ENCODE assay signal across 17 mouse cellular contexts in the genomic region with DNA sequence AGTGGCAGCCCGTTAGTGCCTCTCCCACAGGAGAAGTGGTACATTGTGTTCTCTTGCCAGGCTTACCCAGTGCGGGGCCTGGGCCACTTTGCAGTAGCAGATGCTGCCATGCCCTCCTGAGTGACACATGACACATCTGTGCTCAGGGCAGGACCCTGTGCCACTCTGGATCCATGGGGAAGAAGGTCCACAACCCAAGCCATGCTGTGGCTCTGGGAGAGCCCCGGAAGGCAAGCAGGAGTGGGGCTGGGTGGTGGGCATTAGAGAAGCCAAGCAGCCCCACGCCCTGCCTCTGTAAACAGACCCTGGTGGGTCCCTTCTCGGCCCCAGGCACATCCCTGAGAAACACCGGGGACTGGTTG. TPM values are rescaled to one million over a fixed set of nuclear protein-coding genes. Genes with fewer than 3 reads are reported as not detected.
DNase-seq lines count a peak whose midpoint lies in the region; ATAC-seq and TF ChIP-seq lines count a peak whose summit lies in the region.
"Had no signal": no experiment of that assay in that cellular context is flagged by ENCODE, and none has a peak within 500 bp of the region (broad histone marks: within the 10 kb centered on the region; RNA-seq: fewer than 3 reads in every experiment).

No protein-coding gene starts in this region.

- H3K4me1 ChIP-seq in midbrain, embryonic 14.5 days (ENCODE audit: control insufficient read depth, insufficient read depth, low read length): peaks cover 23% of the 10 kb centered on the region
- peaks cover 41% of the 10 kb centered on the region for H3K4me1 ChIP-seq in midbrain, embryonic 10.5 days
- peaks cover 31% of the 10 kb centered on the region for H3K4me1 ChIP-seq in hindbrain, postnatal 0 days (ENCODE audit: insufficient read depth, low read length)
- peaks cover 20% of the 10 kb centered on the region for H3K4me1 ChIP-seq in liver, postnatal 0 days (ENCODE audit: insufficient read depth)

- peak; percentile 22 for DNase-seq in gastrocnemius, adult 2 months
- no peak for DNase-seq in gastrocnemius, postnatal 36 days
- no peak for DNase-seq in midbrain, embryonic 14.5 days
- no peak for DNase-seq in midbrain, embryonic 10.5 days (ENCODE audit: low spot score)
- peak; percentile 47 to 48 for DNase-seq in cerebellum, postnatal 14 days
- no peak for DNase-seq in hindbrain, postnatal 0 days (ENCODE audit: low spot score)
- DNase-seq in liver, postnatal 0 days: no peak
- no peak for DNase-seq in kidney, adult 9 months
- DNase-seq: lung, postnatal 4 days had no signal

- no peak overlapping the region for H3K4me2 ChIP-seq in midbrain, embryonic 14.5 days (ENCODE audit: low read length)
- no peak overlapping the region for H3K4me2 ChIP-seq in hindbrain, postnatal 0 days (ENCODE audit: low read depth, low read length)
- H3K4me2 ChIP-seq in liver, postnatal 0 days (ENCODE audit: low read depth, low read length): no peak overlapping the region
- H3K4me2 ChIP-seq: embryonic facial prominence, embryonic 15.5 days; heart, embryonic 15.5 days had no signal

- no peak for ATAC-seq in midbrain, embryonic 14.5 days (ENCODE audit: low FRiP score, low TSS enrichment)
- ATAC-seq in hindbrain, postnatal 0 days: no peak
- ATAC-seq in liver, postnatal 0 days: no peak
- ATAC-seq: intestine, embryonic 15.5 days; Patski had no signal

- intact Hi-C loops in gastrocnemius, adult 2 months (cut with DNase I): no loop called here
- intact Hi-C loops in gastrocnemius, postnatal 36 days (cut with DNase I): no loop called here

- peaks cover 51% of the 10 kb centered on the region for H3K36me3 ChIP-seq in midbrain, embryonic 14.5 days (ENCODE audit: control insufficient read depth, insufficient read depth, low read length)
- peaks cover 53% of the 10 kb centered on the region for H3K36me3 ChIP-seq in midbrain, embryonic 10.5 days
- H3K36me3 ChIP-seq in hindbrain, postnatal 0 days (ENCODE audit: insufficient read depth, low read length): peaks cover 12% of the 10 kb centered on the region; the same call in 1 of the 2 replicates
- H3K36me3 ChIP-seq in liver, postnatal 0 days (replicated peaks; ENCODE audit: insufficient read depth, low read length): peaks cover 30% of the 10 kb centered on the region

- no peaks in the 10 kb centered on the region for H3K9me3 ChIP-seq in midbrain, embryonic 14.5 days (ENCODE audit: control insufficient read depth, low read length)
- H3K9me3 ChIP-seq in midbrain, embryonic 10.5 days (replicated peaks): no peaks in the 10 kb centered on the region
- H3K9me3 ChIP-seq in hindbrain, postnatal 0 days (ENCODE audit: low read length): no peaks in the 10 kb centered on the region
- no peaks in the 10 kb centered on the region for H3K9me3 ChIP-seq in liver, postnatal 0 days (ENCODE audit: low read length)
- H3K9me3 ChIP-seq: embryonic facial prominence, embryonic 15.5 days; heart, embryonic 15.5 days; intestine, embryonic 15.5 days had no signal

- no peak for TF ChIP-seq CTCF in gastrocnemius, adult 2 months (IDR thresholded peaks at IDR 0.05)
- no peak for TF ChIP-seq CTCF in hindbrain, postnatal 0 days (IDR thresholded peaks at IDR 0.05; ENCODE audit: low read depth)
- no peak for TF ChIP-seq CTCF in liver, postnatal 0 days (IDR thresholded peaks at IDR 0.05; ENCODE audit: low read depth)

- H3K4me3 ChIP-seq in gastrocnemius, adult 2 months: no peak overlapping the region
- no peak overlapping the region for H3K4me3 ChIP-seq in midbrain, embryonic 14.5 days (replicated peaks; ENCODE audit: low read depth, low read length)
- no peak overlapping the region for H3K4me3 ChIP-seq in midbrain, embryonic 10.5 days
- no peak overlapping the region for H3K4me3 ChIP-seq in hindbrain, postnatal 0 days (ENCODE audit: low read length)
- no peak overlapping the region for H3K4me3 ChIP-seq in liver, postnatal 0 days (ENCODE audit: low read depth, low read length)
- H3K4me3 ChIP-seq: embryonic facial prominence, embryonic 15.5 days; heart, embryonic 15.5 days; intestine, embryonic 15.5 days had no signal

- TF ChIP-seq EP300 in liver, postnatal 0 days (IDR thresholded peaks at IDR 0.05; ENCODE audit: low read depth): no peak

- H3K27ac ChIP-seq in gastrocnemius, adult 2 months: no peak overlapping the region
- H3K27ac ChIP-seq in midbrain, embryonic 14.5 days (replicated peaks; ENCODE audit: low read depth, low read length): 0 out of 2 replicates have a peak overlapping the region, but pooled peaks have one; percentile 13
- no peak overlapping the region for H3K27ac ChIP-seq in midbrain, embryonic 10.5 days (replicated peaks)
- H3K27ac ChIP-seq in hindbrain, postnatal 0 days: peak overlapping the region; percentile 81
- H3K27ac ChIP-seq in liver, postnatal 0 days (ENCODE audit: low read depth): no peak overlapping the region
- H3K27ac ChIP-seq: embryonic facial prominence, embryonic 15.5 days; heart, embryonic 15.5 days; intestine, embryonic 15.5 days; liver, embryonic 14.5 days had no signal

- peaks cover 29% of the 10 kb centered on the region for H3K27me3 ChIP-seq in midbrain, embryonic 14.5 days (ENCODE audit: control insufficient read depth, insufficient read depth, low read length)
- H3K27me3 ChIP-seq in midbrain, embryonic 10.5 days (ENCODE audit: low read depth, poor library complexity, severe bottlenecking): peaks cover 34% of the 10 kb centered on the region
- peaks cover 20% of the 10 kb centered on the region for H3K27me3 ChIP-seq in hindbrain, postnatal 0 days (ENCODE audit: insufficient read depth, low read length)
- peaks cover 30% of the 10 kb centered on the region for H3K27me3 ChIP-seq in liver, postnatal 0 days (ENCODE audit: insufficient read depth, low read length)
- H3K27me3 ChIP-seq: CH12.LX, Patski had no signal

- H3K9ac ChIP-seq in midbrain, embryonic 14.5 days (replicated peaks; ENCODE audit: low read length): no peak overlapping the region
- 0 out of 2 replicates have a peak overlapping the region, but pooled peaks have one; percentile 24 for H3K9ac ChIP-seq in hindbrain, postnatal 0 days (replicated peaks; ENCODE audit: low read length)
- no peak overlapping the region for H3K9ac ChIP-seq in liver, postnatal 0 days (replicated peaks)
- H3K9ac ChIP-seq: embryonic facial prominence, embryonic 15.5 days; forebrain, postnatal 0 days; heart, embryonic 15.5 days; intestine, embryonic 15.5 days; liver, embryonic 14.5 days had no signal

- 76% methylated on average over 6 of the region's 6 CpGs for WGBS in midbrain, embryonic 14.5 days
- WGBS in midbrain, embryonic 10.5 days: 90% methylated on average over 6 of the region's 6 CpGs
- 59% methylated on average over 6 of the region's 6 CpGs for WGBS in hindbrain, postnatal 0 days
- WGBS in liver, postnatal 0 days (ENCODE audit: insufficient replicate concordance): 72% methylated on average over 6 of the region's 6 CpGs

RNA-seq across cellular contexts. Expression of gene Ajm1, which starts 1.5 kb away (rescaled TPM):
- total RNA-seq in gastrocnemius, adult 2 months (2021): not detected
- total RNA-seq in gastrocnemius, postnatal 36 days (2021): not detected
- polyA plus RNA-seq in midbrain, embryonic 14.5 days (2014; fragmentation: Nextera tagmentation; extraction: Ambion mirVana): 8.8 and 9.2 TPM in 2 replicates
- 0.05 and 0.27 TPM in 2 replicates for polyA plus RNA-seq in midbrain, embryonic 10.5 days (2016; fragmentation: Nextera tagmentation; extraction: Ambion mirVana)
- total RNA-seq in hindbrain, postnatal 0 days (2014; rRNA removed): 22.4 and 29.1 TPM in 2 replicates
- polyA plus RNA-seq in hindbrain, postnatal 0 days (2015; fragmentation: Nextera tagmentation; extraction: Ambion mirVana): 18.8 and 19.8 TPM in 2 replicates
- 0.02 TPM in 1 of 2 replicates, not detected in the other for polyA plus RNA-seq in liver, postnatal 0 days (2015; fragmentation: Nextera tagmentation; extraction: Ambion mirVana)
- total RNA-seq: monocyte, adult 5-6 weeks had no signal

RNA-seq across cellular contexts. Expression of gene Phpt1, which starts 8.1 kb away (rescaled TPM):
- total RNA-seq in gastrocnemius, adult 2 months (2021): 10 to 100 TPM; 52.7 to 64.7 TPM
- total RNA-seq in gastrocnemius, postnatal 36 days (2021): 10 to 100 TPM; 50.2 to 53.9 TPM
- polyA plus RNA-seq in midbrain, embryonic 14.5 days (2014; fragmentation: Nextera tagmentation; extraction: Ambion mirVana): 167 and 206 TPM in 2 replicates
- 159 and 187 TPM in 2 replicates for polyA plus RNA-seq in midbrain, embryonic 10.5 days (2016; fragmentation: Nextera tagmentation; extraction: Ambion mirVana)
- 35.4 and 48.2 TPM in 2 replicates for total RNA-seq in hindbrain, postnatal 0 days (2014; rRNA removed)
- 232 and 242 TPM in 2 replicates for polyA plus RNA-seq in hindbrain, postnatal 0 days (2015; fragmentation: Nextera tagmentation; extraction: Ambion mirVana)
- polyA plus RNA-seq in liver, postnatal 0 days (2015; fragmentation: Nextera tagmentation; extraction: Ambion mirVana): 44.7 and 46.1 TPM in 2 replicates

RNA-seq across cellular contexts. Expression of gene Mamdc4, which starts 8.5 kb away (rescaled TPM):
- total RNA-seq in gastrocnemius, adult 2 months (2021): 1 to 10 TPM; 1.6 to 4.0 TPM
- total RNA-seq in gastrocnemius, postnatal 36 days (2021): 1 to 10 TPM in 1 of 2 experiments, under 1 TPM in 1; 0.74 to 4.7 TPM
- 2.1 and 3.9 TPM in 2 replicates for polyA plus RNA-seq in midbrain, embryonic 14.5 days (2014; fragmentation: Nextera tagmentation; extraction: Ambion mirVana)
- polyA plus RNA-seq in midbrain, embryonic 10.5 days (2016; fragmentation: Nextera tagmentation; extraction: Ambion mirVana): 6.7 and 7.8 TPM in 2 replicates
- total RNA-seq in hindbrain, postnatal 0 days (2014; rRNA removed): 1.2 and 2.5 TPM in 2 replicates
- polyA plus RNA-seq in hindbrain, postnatal 0 days (2015; fragmentation: Nextera tagmentation; extraction: Ambion mirVana): 1.2 and 2.0 TPM in 2 replicates
- 0.07 and 0.09 TPM in 2 replicates for polyA plus RNA-seq in liver, postnatal 0 days (2015; fragmentation: Nextera tagmentation; extraction: Ambion mirVana)
- total RNA-seq: monocyte, adult 5-6 weeks had no signal

RNA-seq across cellular contexts. Expression of gene Rabl6, which starts 25.2 kb away (rescaled TPM):
- total RNA-seq in gastrocnemius, adult 2 months (2021): 10 to 100 TPM; 85.6 to 95.2 TPM
- 10 to 100 TPM; 74.4 to 75.9 TPM for total RNA-seq in gastrocnemius, postnatal 36 days (2021)
- polyA plus RNA-seq in midbrain, embryonic 14.5 days (2014; fragmentation: Nextera tagmentation; extraction: Ambion mirVana): 60.9 and 62.6 TPM in 2 replicates
- 71.2 and 75.1 TPM in 2 replicates for polyA plus RNA-seq in midbrain, embryonic 10.5 days (2016; fragmentation: Nextera tagmentation; extraction: Ambion mirVana)
- total RNA-seq in hindbrain, postnatal 0 days (2014; rRNA removed): 71.8 and 74.9 TPM in 2 replicates
- 53.0 and 62.4 TPM in 2 replicates for polyA plus RNA-seq in hindbrain, postnatal 0 days (2015; fragmentation: Nextera tagmentation; extraction: Ambion mirVana)
- polyA plus RNA-seq in liver, postnatal 0 days (2015; fragmentation: Nextera tagmentation; extraction: Ambion mirVana): 11.0 and 13.5 TPM in 2 replicates

RNA-seq across cellular contexts. Expression of gene Edf1, which starts 25.5 kb away (rescaled TPM):
- 100 to 1,000 TPM; 152 to 179 TPM for total RNA-seq in gastrocnemius, adult 2 months (2021)
- 100 to 1,000 TPM; 139 to 157 TPM for total RNA-seq in gastrocnemius, postnatal 36 days (2021)
- polyA plus RNA-seq in midbrain, embryonic 14.5 days (2014; fragmentation: Nextera tagmentation; extraction: Ambion mirVana): 318 and 409 TPM in 2 replicates
- 344 and 364 TPM in 2 replicates for polyA plus RNA-seq in midbrain, embryonic 10.5 days (2016; fragmentation: Nextera tagmentation; extraction: Ambion mirVana)
- total RNA-seq in hindbrain, postnatal 0 days (2014; rRNA removed): 159 and 274 TPM in 2 replicates
- polyA plus RNA-seq in hindbrain, postnatal 0 days (2015; fragmentation: Nextera tagmentation; extraction: Ambion mirVana): 394 and 413 TPM in 2 replicates
- polyA plus RNA-seq in liver, postnatal 0 days (2015; fragmentation: Nextera tagmentation; extraction: Ambion mirVana): 263 and 268 TPM in 2 replicates

Comparison
In these comparisons a context has a peak if more than half of its experiments do, and no peak if none do; other contexts are left out.
1. DNase-seq: peak in gastrocnemius, adult 2 months (single experiment) and cerebellum, postnatal 14 days (2 of 2); none in gastrocnemius, postnatal 36 days (0 of 2), midbrain, embryonic 14.5 days (single experiment), midbrain, embryonic 10.5 days (single experiment), hindbrain, postnatal 0 days (single experiment), liver, postnatal 0 days (single experiment) and kidney, adult 9 months (single experiment).
2. H3K27ac ChIP-seq: peak in midbrain, embryonic 14.5 days (single experiment) and hindbrain, postnatal 0 days (single experiment); none in gastrocnemius, adult 2 months (single experiment), midbrain, embryonic 10.5 days (single experiment) and liver, postnatal 0 days (single experiment).